Mouse (Mus musculus) stomach, embryonic 14.5 days (tissue): ENCODE data around the gene Spg11. TPM values are rescaled to one million over a fixed set of nuclear protein-coding genes. Genes with fewer than 3 reads are reported as not detected.
"Not testable (repeated sequence)": the region's sequence is repeated elsewhere in the genome, so short reads cannot be mapped to it uniquely, and the experiment has no call there.

Source experiments
- ATAC-seq: fragments of 200-750 bp; cut with Nextera tagmentation; 2 replicates; pipeline ENCODE4 v1.8.0; 2017; ENCODE audit warnings: low read depth, moderate TSS enrichment; ENCODE audit not compliant: insufficient number of reproducible peaks, insufficient read depth, low FRiP score
- H3K27ac ChIP-seq: fragments of 300-500 bp; sonication (generic); 2 replicates; pipeline ENCODE4 v1.5.1; 2014; ENCODE audit warnings: mild to moderate bottlenecking, low read length, moderate library complexity, mixed read lengths
- H3K27me3 ChIP-seq: fragments of 300-500 bp; sonication (generic); 2 replicates; pipeline ENCODE4 v1.6.1; 2014; ENCODE audit warnings: low read length, control low read depth, mixed read lengths; ENCODE audit not compliant: control insufficient read depth, insufficient read depth
- H3K36me3 ChIP-seq: fragments of 300-500 bp; sonication (generic); 2 replicates; pipeline ENCODE4 v1.6.1; 2014; ENCODE audit warnings: mild to moderate bottlenecking, control low read depth, low read length, moderate library complexity, mixed read lengths; ENCODE audit not compliant: control insufficient read depth, insufficient read depth
- H3K4me1 ChIP-seq: fragments of 300-500 bp; sonication (generic); 2 replicates; pipeline ENCODE4 v1.6.1; 2014; ENCODE audit warnings: low read length, control low read depth, mixed read lengths; ENCODE audit not compliant: control insufficient read depth, insufficient read depth
- H3K4me2 ChIP-seq: fragments of 300-500 bp; sonication (generic); replicated peaks from 2 replicates; pipeline ENCODE4 v1.6.1; 2014; ENCODE audit warnings: low read depth, low read length, control low read depth
- H3K4me3 ChIP-seq: fragments of 300-500 bp; sonication (generic); 2 replicates; pipeline ENCODE4 v1.5.1; 2014; ENCODE audit warnings: low read depth, low read length, control low read depth
- H3K9ac ChIP-seq: fragments of 300-500 bp; sonication (generic); replicated peaks from 2 replicates; pipeline ENCODE4 v1.6.1; 2014; ENCODE audit warnings: low read depth, mild to moderate bottlenecking, control low read depth, low read length, moderate library complexity, mixed read lengths
- H3K9me3 ChIP-seq: fragments of 300-500 bp; sonication (generic); 2 replicates; pipeline ENCODE4 v1.6.1; 2016; ENCODE audit warnings: low read depth, low read length, control low read depth; ENCODE audit not compliant: control insufficient read depth
- WGBS: fragments of 180-500 bp; shearing (Covaris S2); extraction: QIAGEN DNeasy Blood & Tissue Kit; methylation state at CpG from one replicate; pipeline ENCODE4 v1.1.7; 2014; 5-methylcytosine and 5-hydroxymethylcytosine counted together
- microRNA-seq: library from miRNA; unstranded; fragments of <30 nt; microRNA quantifications from one replicate; pipeline ENCODE4, GENCODE M21; 2016
- polyA plus RNA-seq: library from polyadenylated mRNA; unstranded; fragments of >200 nt; fragmentation: Nextera tagmentation; extraction: Ambion mirVana; gene quantifications from 2 replicates; pipeline ENCODE4 v1.2.1, GENCODE M21; 2014

Gene Spg11
- polyA plus RNA-seq, 1 experiment from 2014 or later, result 15.5 TPM

DNA sequence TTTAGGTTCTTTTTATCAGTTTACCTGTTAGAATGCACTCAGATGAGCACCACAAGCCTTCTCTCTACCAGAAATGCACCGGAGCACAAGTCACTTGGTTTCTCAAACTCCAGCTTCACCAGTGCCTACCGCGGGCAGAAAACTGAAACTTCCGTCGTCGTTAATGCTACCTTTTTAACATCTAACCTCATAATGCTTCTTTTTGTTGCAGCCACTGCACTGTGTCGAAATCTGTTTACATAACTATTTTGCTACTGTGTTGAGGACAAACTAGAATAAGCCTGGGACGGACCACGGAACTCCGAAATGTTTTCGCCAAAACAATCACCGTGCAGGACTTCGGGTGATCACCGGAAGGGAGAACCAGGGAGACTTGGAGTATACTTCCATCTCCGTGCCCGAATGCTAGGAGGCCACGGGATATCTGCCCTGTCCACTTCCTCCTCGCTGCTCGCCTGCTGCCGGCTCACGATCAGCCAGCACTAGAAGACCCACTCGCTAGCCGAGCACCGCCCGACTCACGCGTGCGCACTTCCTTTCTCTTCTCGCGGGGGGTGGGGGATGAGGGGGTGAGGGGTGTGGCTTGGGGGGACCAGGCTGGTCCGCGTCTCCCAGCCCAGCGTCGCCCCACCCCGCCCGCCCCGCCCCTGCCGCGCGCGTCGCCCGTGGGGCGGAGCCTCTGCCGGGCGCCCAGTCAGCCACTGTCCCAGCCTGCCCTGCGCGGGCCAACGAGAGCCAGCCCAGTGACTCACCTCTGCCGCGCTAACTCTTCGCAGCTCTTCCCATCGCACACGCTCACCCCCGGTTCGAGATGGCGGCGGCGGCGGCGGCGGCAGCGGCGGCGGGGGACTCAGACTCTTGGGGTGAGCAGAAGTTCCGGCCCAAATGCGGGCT is 90.1 kb downstream of the Spg11 start, which contains the start of gene Eif3j1:
Gene Eif3j1, plus strand, starts transcription at position 685 of the 894 bp plus-strand sequence.
- H3K27ac ChIP-seq, result peak within 1 kb of the TSS; percentile 86
- H3K4me3 ChIP-seq, result peak within 1 kb of the TSS; percentile 80
- WGBS, result under 1% methylated on average over 55 of the region's 67 CpGs
- H3K27me3 ChIP-seq, result no peaks in the 10 kb centered on the region
- H3K4me1 ChIP-seq, result 0 out of 2 replicates have a peak, but pooled peaks cover 5% of the 10 kb centered on the region
- H3K9me3 ChIP-seq, result no peaks in the 10 kb centered on the region
- peak; percentile 99 for ATAC-seq
- H3K36me3 ChIP-seq, result peaks cover 8% of the 10 kb centered on the region; the same call in 1 of the 2 replicates
- peak within 1 kb of the TSS; percentile 84 for H3K9ac ChIP-seq
- H3K4me2 ChIP-seq, result peak within 1 kb of the TSS; percentile 70

DNA sequence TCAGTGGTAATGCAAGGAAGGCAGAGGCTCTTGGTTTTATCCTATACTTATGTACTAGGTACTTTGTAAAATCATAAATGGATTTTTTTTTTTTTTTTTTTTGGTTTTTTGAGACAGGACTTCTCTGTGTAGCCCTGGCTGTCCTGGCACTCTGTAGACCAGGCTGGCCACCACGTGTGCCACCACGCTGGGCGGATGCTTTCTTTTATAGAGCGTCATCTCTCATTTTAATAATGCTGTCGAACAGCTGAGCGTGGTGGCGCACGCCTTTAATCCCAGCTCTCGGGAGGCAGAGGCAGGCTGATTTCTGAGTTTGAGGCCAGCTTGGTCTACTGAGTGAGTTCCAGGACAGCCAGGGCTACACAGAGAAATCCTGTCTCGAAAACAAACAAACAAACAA is 91.1 kb downstream of the Spg11 start:
- 93% methylated on average over 10 of the region's 10 CpGs for WGBS
- H3K4me3 ChIP-seq, result not testable (repeated sequence)

DNA sequence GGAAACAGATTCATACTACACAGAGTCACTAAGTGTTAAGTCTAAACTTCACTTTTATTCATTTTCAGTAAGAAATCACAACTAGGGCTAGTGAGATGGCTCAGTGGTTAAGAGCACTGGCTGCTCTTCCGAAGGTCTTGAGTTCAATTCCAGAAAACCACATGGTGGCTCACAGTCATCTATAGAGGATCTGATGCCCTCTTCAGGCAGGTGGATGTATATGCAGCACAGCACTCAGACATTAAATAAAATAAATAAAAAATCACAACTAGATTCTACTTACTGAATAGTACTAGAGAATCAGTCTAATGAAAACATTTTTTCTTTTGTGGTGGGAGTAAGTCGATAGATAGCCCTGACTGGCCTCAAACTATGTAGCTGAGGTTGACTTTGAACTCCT is 95.9 kb downstream of the Spg11 start:
- H3K27me3 ChIP-seq, result no peaks in the 10 kb centered on the region
- no peak overlapping the region for H3K4me2 ChIP-seq
- H3K4me1 ChIP-seq, result no peaks in the 10 kb centered on the region
- no peak overlapping the region for H3K4me3 ChIP-seq
- no peak overlapping the region for H3K27ac ChIP-seq
- no peaks in the 10 kb centered on the region for H3K9me3 ChIP-seq
- 85% methylated on average over 2 of the region's 2 CpGs for WGBS
- no peak overlapping the region for H3K9ac ChIP-seq
- no peak for ATAC-seq
- H3K36me3 ChIP-seq, result no peaks in the 10 kb centered on the region

More for the DNA sequence above, 91.1 kb downstream of the Spg11 start:
- not testable (repeated sequence) for H3K4me1 ChIP-seq, H3K9ac ChIP-seq, H3K27ac ChIP-seq, H3K4me2 ChIP-seq, H3K27me3 ChIP-seq, H3K36me3 ChIP-seq, H3K9me3 ChIP-seq, ATAC-seq

DNA sequence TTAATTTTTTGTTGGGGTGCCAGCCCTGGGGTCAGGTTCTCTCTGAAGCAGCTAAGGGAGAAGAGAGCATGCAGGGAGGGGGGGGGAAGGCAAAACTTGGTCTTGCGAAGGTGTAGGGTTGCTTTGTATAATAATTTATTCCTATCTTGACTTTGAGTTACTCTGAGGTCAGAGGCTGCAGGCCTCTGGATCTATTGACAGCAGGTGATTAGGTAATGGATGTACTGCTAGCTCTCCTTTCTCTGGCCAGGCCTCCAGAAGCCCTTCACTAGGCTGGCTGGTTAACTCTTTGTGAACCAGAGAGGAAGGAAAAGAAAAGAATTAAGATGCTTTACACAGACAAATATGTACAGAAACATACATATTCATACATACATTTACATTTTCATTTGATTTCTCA is 99.5 kb downstream of the Spg11 start:
- no peak overlapping the region for H3K4me3 ChIP-seq
- no peak for ATAC-seq
- H3K4me1 ChIP-seq, result no peaks in the 10 kb centered on the region
- H3K4me2 ChIP-seq, result no peak overlapping the region
- no peaks in the 10 kb centered on the region for H3K27me3 ChIP-seq
- no peak overlapping the region for H3K9ac ChIP-seq
- WGBS, result 15% methylated on average over 1 of the region's 1 CpGs
- no peaks in the 10 kb centered on the region for H3K9me3 ChIP-seq
- no peak overlapping the region for H3K27ac ChIP-seq
- H3K36me3 ChIP-seq, result no peaks in the 10 kb centered on the region; the same call in 1 of the 2 replicates

DNA sequence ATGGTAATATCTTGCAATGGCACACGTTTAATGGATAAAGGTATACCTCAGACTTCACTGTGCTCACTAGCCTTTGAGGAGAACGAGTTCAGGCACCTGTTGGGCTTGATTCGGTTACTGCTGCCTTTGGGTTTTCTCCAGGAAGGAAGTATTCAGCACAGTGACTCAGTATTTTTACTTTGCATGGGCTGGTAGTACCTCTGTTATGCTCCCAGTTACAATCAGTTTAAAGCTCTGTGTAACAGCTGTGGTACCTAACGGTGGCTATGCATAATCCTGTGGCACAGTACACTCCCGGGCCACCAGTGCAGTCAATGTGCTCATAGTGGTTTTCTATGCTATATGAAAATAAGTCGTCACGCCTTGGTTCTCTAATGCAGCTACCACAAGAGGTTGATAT is 106.7 kb downstream of the Spg11 start:
- no peak overlapping the region for H3K4me2 ChIP-seq
- no peak overlapping the region for H3K9ac ChIP-seq
- H3K36me3 ChIP-seq, result peaks cover 17% of the 10 kb centered on the region; the same call in 1 of the 2 replicates
- H3K27me3 ChIP-seq, result no peaks in the 10 kb centered on the region
- no peak overlapping the region for H3K4me3 ChIP-seq
- no peak for ATAC-seq
- no peaks in the 10 kb centered on the region for H3K4me1 ChIP-seq
- WGBS, result 88% methylated on average over 7 of the region's 7 CpGs
- H3K27ac ChIP-seq, result no peak overlapping the region
- no peaks in the 10 kb centered on the region for H3K9me3 ChIP-seq

DNA sequence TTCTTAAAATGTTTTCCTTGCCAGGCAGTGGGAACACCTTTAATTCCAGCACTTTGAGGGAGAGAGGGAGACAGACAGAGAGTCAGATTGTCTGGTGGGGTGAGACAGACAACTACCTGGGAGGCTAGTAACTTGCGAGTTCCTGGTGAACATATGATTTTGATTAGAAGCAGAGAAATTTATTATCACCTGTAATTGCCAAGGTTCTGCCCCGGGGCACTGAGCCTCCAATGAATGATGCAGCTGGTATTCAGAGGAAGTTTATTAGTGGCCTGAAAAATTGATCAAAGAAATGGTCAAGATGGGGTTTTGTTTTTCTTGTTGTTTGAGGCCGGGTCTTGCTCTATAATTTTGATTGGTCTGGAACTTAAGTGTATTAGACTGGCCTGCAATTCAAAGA is 109.4 kb downstream of the Spg11 start:
- Histone ChIP-seq H3K27me3 (no peaks in the 10 kb centered on the region), H3K4me1 (no peaks in the 10 kb centered on the region), H3K4me2 (no peak overlapping the region), H3K9me3 (no peaks in the 10 kb centered on the region), H3K9ac (no peak overlapping the region), H3K27ac (no peak overlapping the region), H3K4me3 (no peak overlapping the region), H3K36me3 (peaks cover 25% of the 10 kb centered on the region; the same call in 1 of the 2 replicates)
- WGBS, result 99% methylated on average over 3 of the region's 3 CpGs
- no peak for ATAC-seq

Small RNA genes lying within 50 kb of the gene (microRNA-seq; reads per million reads assigned to microRNA genes)
- not detected for gene Gm47314

Other genes with a start within 250 kb of the Spg11 start
- gene Ctdspl2, start 162.4 kb downstream of the Spg11 start, polyA plus RNA-seq, result 63.5 and 66.8 TPM in 2 replicates
- 0.23 TPM in 1 of 2 replicates, not detected in the other for gene Mageb3, start 162.3 kb downstream of the Spg11 start, polyA plus RNA-seq
- gene Eif3j1, start 89.8 kb downstream of the Spg11 start, polyA plus RNA-seq, result 11.5 and 12.8 TPM in 2 replicates
- 358 and 383 TPM in 2 replicates for gene B2m, start 29.3 kb upstream of the Spg11 start, polyA plus RNA-seq
- gene Trim69, start 42.3 kb upstream of the Spg11 start, polyA plus RNA-seq, result 0.14 and 0.23 TPM in 2 replicates
- gene Patl2, start 67.8 kb upstream of the Spg11 start, polyA plus RNA-seq, result not detected in 2 replicates
- not detected in 2 replicates for gene Terb2, start 67.9 kb upstream of the Spg11 start, polyA plus RNA-seq
- gene Sord, start 116.4 kb upstream of the Spg11 start, polyA plus RNA-seq, result 28.3 and 30.0 TPM in 2 replicates
- gene Duox2, start 180.1 kb upstream of the Spg11 start, polyA plus RNA-seq, result 0.06 and 0.27 TPM in 2 replicates
- 0.17 TPM in 1 of 2 replicates, not detected in the other for gene Duoxa2, start 180.5 kb upstream of the Spg11 start, polyA plus RNA-seq
- gene Duoxa1, start 195.3 kb upstream of the Spg11 start, polyA plus RNA-seq, result 3.0 and 3.8 TPM in 2 replicates
- gene Duox1, start 197.3 kb upstream of the Spg11 start, polyA plus RNA-seq, result 0.36 and 0.53 TPM in 2 replicates